Mouse (Mus musculus) bone marrow macrophage, adult 2 months (primary cell): ENCODE measurements at regions not wholly inside any gene's neighbourhood (a gene's known extent, or its start where the extent isn't known, plus 50 kb on each side); places are given as distances from the start of the nearest gene placed in this dataset.

Experiments used
- CTCF ChIP-seq: IDR thresholded peaks from 2 replicates; pipeline ENCODE4 v1.5.1; 2012; ENCODE audit warnings: low read depth, mild to moderate bottlenecking, low read length, moderate library complexity
- POLR2A ChIP-seq: IDR thresholded peaks from 2 replicates; pipeline ENCODE4 v1.6.1; 2012; ENCODE audit warnings: mild to moderate bottlenecking, low read depth, low read length, borderline replicate concordance

GRCm38 (mm10) chr1:61172946-61173345 lies 195.2 kb downstream of the Icos start:
- TF ChIP-seq CTCF (no peak), POLR2A (no peak)
